Mouse (Mus musculus) C2C12 (cell line): Measurements from ENCODE around the gene Cdh10. TPM values are rescaled to one million over a fixed set of nuclear protein-coding genes. Genes with fewer than 3 reads are reported as not detected.

Source experiments
- H3K27me3 ChIP-seq: one replicate; pipeline ENCODE4 v1.6.1; 2011; ENCODE audit not compliant: control insufficient read depth, insufficient read depth, insufficient read length
- H3K36me3 ChIP-seq: one replicate; pipeline ENCODE4 v1.6.1; 2011; ENCODE audit not compliant: control insufficient read depth, insufficient read depth
- H3K4me3 ChIP-seq: one replicate; pipeline ENCODE4 v1.5.1; 2011; ENCODE audit warnings: mild to moderate bottlenecking, control low read depth; ENCODE audit not compliant: poor library complexity, insufficient read depth, severe bottlenecking
- H3K79me2 ChIP-seq: one replicate; pipeline ENCODE4 v1.6.1; 2011; ENCODE audit not compliant: control insufficient read depth, insufficient read depth
- H3K79me3 ChIP-seq: one replicate; pipeline ENCODE4 v1.6.1; 2011; ENCODE audit warnings: low read depth, control low read depth
- H3ac ChIP-seq: one replicate; pipeline ENCODE3; 2011; ENCODE audit warnings: low read depth; ENCODE audit not compliant: control insufficient read depth, insufficient read length
- CEBPB ChIP-seq: IDR thresholded peaks from one replicate; pipeline ENCODE4 v1.6.1; 2011; ENCODE audit warnings: low read depth, mild to moderate bottlenecking, control low read depth, moderate library complexity
- CTCF ChIP-seq: IDR thresholded peaks from one replicate; pipeline ENCODE4 v1.5.1; 2011; ENCODE audit not compliant: control insufficient read depth, insufficient read depth, insufficient read length
- FOSL1 ChIP-seq: IDR thresholded peaks from one replicate; pipeline ENCODE4 v1.8.0; 2011; ENCODE audit warnings: mild to moderate bottlenecking, low read length; ENCODE audit not compliant: poor library complexity, insufficient read depth, severe bottlenecking
- MAX ChIP-seq: IDR thresholded peaks from one replicate; pipeline ENCODE4 v1.6.1; 2011; ENCODE audit warnings: mild to moderate bottlenecking, control low read depth
- MYOD1 ChIP-seq: IDR thresholded peaks from one replicate; pipeline ENCODE4 v1.6.1; 2011; ENCODE audit warnings: low read depth; ENCODE audit not compliant: control insufficient read depth, insufficient read length
- MYOG ChIP-seq: IDR thresholded peaks from one replicate; pipeline ENCODE4 v1.6.1; 2011; ENCODE audit not compliant: control insufficient read depth, insufficient read length; ENCODE audit errors: extremely low read depth
- USF1 ChIP-seq: IDR thresholded peaks from one replicate; pipeline ENCODE4 v1.6.1; 2011; ENCODE audit warnings: low read depth, mild to moderate bottlenecking, control low read depth, moderate library complexity
- polyA plus RNA-seq: library from polyadenylated mRNA; unstranded; fragments of >200 nt; fragmentation: generic; extraction: Trizol; gene quantifications from one replicate; pipeline ENCODE4 v1.2.1, GENCODE M21; 2012; ENCODE audit warnings: missing spikeins

Gene Cdh10
- polyA plus RNA-seq, 1 experiment, result 2.1 TPM

DNA sequence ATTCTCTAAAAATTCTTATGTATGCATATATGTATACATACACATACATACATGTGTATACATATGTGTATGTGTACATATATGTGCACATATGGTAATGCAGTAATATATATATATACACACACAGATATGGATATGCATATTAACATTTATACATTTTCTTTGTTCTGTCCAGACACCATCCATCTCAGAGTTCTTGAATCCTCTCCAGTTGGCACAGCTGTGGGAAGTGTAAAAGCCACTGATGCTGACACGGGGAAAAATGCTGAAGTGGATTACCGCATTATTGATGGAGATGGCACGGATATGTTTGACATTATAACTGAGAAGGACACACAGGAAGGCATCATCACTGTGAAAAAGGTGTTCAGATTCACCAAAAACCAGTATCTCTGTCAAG, 166.1 kb downstream of the Cdh10 start:
- no peaks in the 10 kb centered on the region for H3K79me2 ChIP-seq
- H3K27me3 ChIP-seq, result no peaks in the 10 kb centered on the region
- H3K79me3 ChIP-seq, result no peaks in the 10 kb centered on the region
- no peak overlapping the region for H3K4me3 ChIP-seq
- no peak overlapping the region for H3ac ChIP-seq
- TF ChIP-seq FOSL1 (no peak), MYOD1 (no peak), USF1 (no peak), CEBPB (no peak), MYOG (no peak), MAX (no peak)
- no peaks in the 10 kb centered on the region for H3K36me3 ChIP-seq

DNA sequence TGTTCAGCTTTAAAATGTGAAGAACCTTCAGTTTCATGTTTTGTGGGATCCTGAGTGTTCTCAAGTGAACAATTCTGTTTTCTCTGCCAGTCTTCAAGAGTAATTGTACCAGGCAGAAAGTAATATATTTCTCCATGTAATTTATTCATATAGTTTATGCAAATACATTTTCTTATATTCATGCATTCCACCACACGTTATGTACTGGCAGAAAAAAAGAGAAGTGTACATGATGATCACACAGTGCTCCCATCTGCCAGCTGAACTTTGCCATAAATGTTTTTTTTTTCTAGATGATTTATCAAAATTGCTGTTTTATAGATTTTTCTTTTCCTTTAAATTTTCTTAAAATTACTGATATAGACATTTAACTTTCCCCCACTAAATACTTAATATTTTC, 168.9 kb downstream of the Cdh10 start:
- Histone ChIP-seq H3K79me3 (no peaks in the 10 kb centered on the region), H3K27me3 (no peaks in the 10 kb centered on the region), H3K36me3 (no peaks in the 10 kb centered on the region), H3ac (no peak overlapping the region), H3K4me3 (no peak overlapping the region), H3K79me2 (no peaks in the 10 kb centered on the region)
- TF ChIP-seq MYOG, result no peak
- no peak for TF ChIP-seq FOSL1
- no peak for TF ChIP-seq MAX
- TF ChIP-seq CTCF, result no peak
- no peak for TF ChIP-seq CEBPB
- TF ChIP-seq MYOD1, result no peak
- no peak for TF ChIP-seq USF1

DNA sequence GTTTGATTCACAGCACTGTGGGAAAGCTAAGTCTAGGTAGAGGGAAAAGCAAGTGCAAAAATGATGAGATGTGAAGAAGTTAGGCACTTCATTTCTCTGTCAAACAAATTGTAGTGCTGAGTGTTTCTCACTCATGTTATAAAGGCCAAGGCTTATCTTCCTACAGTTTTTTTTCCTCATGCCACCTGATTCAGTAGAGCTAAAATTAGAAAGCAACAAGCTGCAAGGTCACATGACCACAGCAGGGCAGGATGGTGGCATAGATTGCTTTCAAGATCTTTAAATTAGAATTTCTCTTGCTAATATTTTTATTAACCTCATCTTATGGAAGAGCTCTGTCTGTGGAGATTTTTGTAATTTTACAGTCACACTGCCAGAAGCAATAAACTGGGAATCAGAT, 174.8 kb downstream of the Cdh10 start:
- TF ChIP-seq USF1 (peak; percentile 62), CEBPB (no peak)
- no peaks in the 10 kb centered on the region for H3K79me2 ChIP-seq
- no peaks in the 10 kb centered on the region for H3K79me3 ChIP-seq
- no peak overlapping the region for H3ac ChIP-seq
- H3K4me3 ChIP-seq, result no peak overlapping the region
- no peaks in the 10 kb centered on the region for H3K27me3 ChIP-seq
- no peaks in the 10 kb centered on the region for H3K36me3 ChIP-seq

DNA sequence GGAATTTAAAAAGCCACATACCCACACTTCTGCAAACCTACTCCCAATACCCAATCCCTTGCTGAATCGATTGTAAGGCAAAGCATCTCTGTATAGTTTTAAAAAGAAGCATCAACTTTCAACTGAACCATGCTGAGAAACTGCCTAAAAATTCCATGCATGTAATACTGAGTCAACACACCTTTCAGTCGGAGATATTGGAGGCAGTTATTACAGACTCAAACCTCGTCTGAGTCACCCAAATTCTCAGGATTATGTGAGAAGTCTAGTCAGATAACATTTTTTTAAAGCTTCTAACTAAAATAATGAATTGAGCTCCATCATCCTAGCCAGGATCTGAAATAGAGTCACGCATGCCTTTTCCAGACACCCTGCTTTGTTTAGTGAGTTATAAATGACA, 175.5 kb downstream of the Cdh10 start:
- Histone ChIP-seq H3K36me3 (no peaks in the 10 kb centered on the region), H3K79me2 (no peaks in the 10 kb centered on the region), H3K4me3 (no peak overlapping the region), H3K79me3 (no peaks in the 10 kb centered on the region), H3K27me3 (no peaks in the 10 kb centered on the region), H3ac (no peak overlapping the region)
- TF ChIP-seq CEBPB, result no peak
- TF ChIP-seq MYOG, result no peak
- TF ChIP-seq MYOD1, result no peak
- no peak for TF ChIP-seq MAX

DNA sequence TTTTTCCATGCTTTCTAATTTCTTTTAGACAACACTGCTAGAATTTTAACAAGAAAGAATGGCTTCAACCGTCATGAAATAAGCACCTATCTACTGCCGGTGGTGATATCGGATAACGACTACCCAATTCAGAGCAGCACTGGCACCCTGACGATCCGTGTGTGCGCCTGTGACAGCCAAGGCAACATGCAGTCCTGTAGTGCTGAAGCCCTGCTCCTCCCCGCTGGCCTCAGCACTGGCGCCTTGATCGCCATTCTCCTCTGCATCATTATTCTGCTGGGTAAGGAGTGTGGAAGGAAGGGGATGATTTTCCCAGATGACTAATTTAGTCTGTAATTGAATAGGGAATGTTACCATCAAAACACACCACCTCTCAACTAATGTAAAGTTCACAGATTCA, 192.1 kb downstream of the Cdh10 start:
- Histone ChIP-seq H3K79me2 (no peaks in the 10 kb centered on the region), H3ac (no peak overlapping the region), H3K79me3 (no peaks in the 10 kb centered on the region), H3K36me3 (no peaks in the 10 kb centered on the region), H3K4me3 (no peak overlapping the region), H3K27me3 (no peaks in the 10 kb centered on the region)
- no peak for TF ChIP-seq FOSL1
- no peak for TF ChIP-seq CTCF
- no peak for TF ChIP-seq MAX
- no peak for TF ChIP-seq MYOD1
- TF ChIP-seq USF1, result no peak

DNA sequence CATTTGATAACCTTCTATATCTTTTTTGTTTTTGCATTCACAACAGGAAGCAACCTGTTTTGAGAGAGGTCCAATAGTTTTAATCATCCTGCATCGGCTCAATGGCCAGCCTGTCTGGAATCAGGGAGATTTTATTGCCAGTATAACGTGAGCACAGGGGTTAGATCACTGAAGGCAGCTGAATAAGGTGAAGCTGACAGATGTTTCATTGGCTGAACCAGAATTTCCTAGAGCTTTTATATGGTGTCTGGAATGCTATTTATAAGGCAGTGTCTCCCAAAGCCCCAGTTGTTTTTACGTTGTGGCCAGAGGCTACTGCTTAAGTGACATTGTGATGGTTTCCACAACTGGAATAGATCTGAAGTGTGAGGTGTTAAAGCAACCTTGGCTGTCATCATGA, 214.2 kb downstream of the Cdh10 start:
- TF ChIP-seq MYOD1, result no peak
- TF ChIP-seq MAX, result no peak
- no peak for TF ChIP-seq CTCF
- no peak for TF ChIP-seq FOSL1
- no peak for TF ChIP-seq USF1
- no peak for TF ChIP-seq MYOG
- no peak for TF ChIP-seq CEBPB
- Histone ChIP-seq H3K79me2 (no peaks in the 10 kb centered on the region), H3K27me3 (no peaks in the 10 kb centered on the region), H3K79me3 (no peaks in the 10 kb centered on the region), H3K4me3 (no peak overlapping the region), H3K36me3 (no peaks in the 10 kb centered on the region), H3ac (no peak overlapping the region)
